Mouse (Mus musculus) MEL (cell line): ENCODE data around the gene Olfr934.

Source experiments
- BHLHE40 ChIP-seq: IDR thresholded peaks from 2 replicates; pipeline ENCODE4 v1.6.1; 2012; ENCODE audit warnings: low read depth, mild to moderate bottlenecking, inconsistent platforms, low read length, improper control_type of control experiment, borderline replicate concordance
- CTCF ChIP-seq, 3 experiments: IDR thresholded peaks in 2 of 3; conservative IDR thresholded peaks in 1 of 3; 2 replicates each; pipeline ENCODE4 v1.5.1; 2011 to 2012; ENCODE audit warnings: low read length in 3 of 3, low read depth in 2 of 3, mild to moderate bottlenecking in 2 of 3, improper control_type of control experiment in 1 of 3, inconsistent platforms in 1 of 3, mixed read lengths in 1 of 3, moderate library complexity in 1 of 3; ENCODE audit not compliant: control insufficient read depth in 1 of 3, insufficient read depth in 1 of 3, poor library complexity in 1 of 3, severe bottlenecking in 1 of 3
- ELF1 ChIP-seq: IDR thresholded peaks from 2 replicates; pipeline ENCODE4 v1.6.1; 2014; ENCODE audit warnings: low read depth, mild to moderate bottlenecking, inconsistent platforms, low read length, improper control_type of control experiment, moderate library complexity
- EP300 ChIP-seq, 2 experiments: IDR thresholded peaks; 2 replicates each; pipeline ENCODE4 v1.6.1; 2011; ENCODE audit warnings: improper control_type of control experiment in 2 of 2, low read length in 2 of 2, low read depth in 1 of 2, mild to moderate bottlenecking in 1 of 2
- GABPA ChIP-seq: IDR thresholded peaks from 2 replicates; pipeline ENCODE4 v1.6.1; 2012; ENCODE audit warnings: low read depth, mild to moderate bottlenecking, inconsistent platforms, low read length, improper control_type of control experiment, moderate library complexity
- GATA1 ChIP-seq: IDR thresholded peaks from 2 replicates; pipeline ENCODE4 v1.6.1; 2011; ENCODE audit warnings: low read depth, low read length, improper control_type of control experiment
- HCFC1 ChIP-seq: IDR thresholded peaks from 2 replicates; pipeline ENCODE4 v1.6.1; 2012; ENCODE audit warnings: low read depth, mild to moderate bottlenecking, inconsistent platforms, low read length, improper control_type of control experiment, moderate library complexity
- JUND ChIP-seq: IDR thresholded peaks from 2 replicates; pipeline ENCODE4 v1.6.1; 2011; ENCODE audit warnings: low read depth, mild to moderate bottlenecking, improper control_type of control experiment, low read length
- MAX ChIP-seq: IDR thresholded peaks from 2 replicates; pipeline ENCODE4 v1.6.1; 2011; ENCODE audit warnings: low read length, improper control_type of control experiment
- NRF1 ChIP-seq: IDR thresholded peaks from 2 replicates; pipeline ENCODE4 v1.6.1; 2014; ENCODE audit warnings: low read depth, mild to moderate bottlenecking, inconsistent platforms, low read length, improper control_type of control experiment, moderate library complexity; ENCODE audit not compliant: poor library complexity, insufficient read depth, severe bottlenecking
- ZMIZ1 ChIP-seq: IDR thresholded peaks from 2 replicates; pipeline ENCODE4 v1.6.1; 2012; ENCODE audit warnings: low read depth, mild to moderate bottlenecking, inconsistent platforms, low read length, improper control_type of control experiment, moderate library complexity

DNA sequence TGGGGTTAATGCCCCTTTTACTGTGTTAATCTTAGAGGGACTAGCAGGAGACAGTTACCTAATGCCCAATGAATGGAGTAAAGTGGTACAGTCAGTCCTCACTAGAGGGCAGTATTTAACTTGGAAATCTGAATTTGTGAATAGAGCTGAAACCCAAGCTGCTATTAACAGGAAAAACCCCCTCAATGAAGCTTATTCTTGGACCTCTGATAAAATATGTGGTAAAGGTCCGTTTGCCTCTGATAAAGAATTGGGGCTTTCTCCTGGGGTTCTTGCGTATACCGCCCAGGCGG is 34.0 kb downstream of the Olfr934 start:
- TF ChIP-seq ZMIZ1 = no peak
- peak in 2 of 3 experiments; percentile 18 to 52; a peak in 2 of 6 replicates for TF ChIP-seq CTCF (IDR thresholded peaks at IDR 0.05 in 2 of 3, conservative IDR thresholded peaks at IDR 0.05 in 1 of 3; ENCODE audit: control insufficient read depth in 1 of 3, insufficient read depth in 1 of 3, low read depth in 2 of 3, low read length in 3 of 3, poor library complexity in 1 of 3, severe bottlenecking in 1 of 3)
- no peak for TF ChIP-seq ELF1
- TF ChIP-seq GATA1 = no peak
- TF ChIP-seq EP300 (IDR thresholded peaks at IDR 0.05; ENCODE audit: low read depth in 1 of 2, low read length in 2 of 2) = no peak
- no peak for TF ChIP-seq MAX
- TF ChIP-seq GABPA = no peak
- no peak for TF ChIP-seq BHLHE40
- TF ChIP-seq HCFC1 = no peak
- no peak for TF ChIP-seq JUND
- no peak for TF ChIP-seq NRF1
